Mouse (Mus musculus) MEL-GATA-1-ER (cell line): ENCODE measurements around the gene Zbtb22.

Experiments
- DNase-seq: peaks from one replicate; pipeline ENCODE4 v3.0.0-alpha.2; 2012; ENCODE audit warnings: low read depth; ENCODE audit errors: extremely low read depth

Gene Zbtb22

GRCm38 (mm10) chr17:33965082-33965845, 49.6 kb downstream of the Zbtb22 start:
- no peak for DNase-seq

- no peak for DNase-seq
Observed at GRCm38 (mm10) chr17:33965846-33966550, 50.3 kb downstream of the Zbtb22 start.

GRCm38 (mm10) chr17:33968489-33968888, 52.8 kb downstream of the Zbtb22 start:
- no peak for DNase-seq
